Mouse (Mus musculus) E14TG2a.4 (cell line): ENCODE data around the gene 2810408A11Rik.

ENCODE experiments used
- CTCF ChIP-seq: conservative IDR thresholded peaks from 2 replicates; pipeline ENCODE4 v1.5.1; 2014; ENCODE audit warnings: low read length
- POU5F1 ChIP-seq: IDR thresholded peaks from 2 replicates; pipeline ENCODE4 v1.6.1; 2014; ENCODE audit warnings: low read length, borderline replicate concordance

DNA sequence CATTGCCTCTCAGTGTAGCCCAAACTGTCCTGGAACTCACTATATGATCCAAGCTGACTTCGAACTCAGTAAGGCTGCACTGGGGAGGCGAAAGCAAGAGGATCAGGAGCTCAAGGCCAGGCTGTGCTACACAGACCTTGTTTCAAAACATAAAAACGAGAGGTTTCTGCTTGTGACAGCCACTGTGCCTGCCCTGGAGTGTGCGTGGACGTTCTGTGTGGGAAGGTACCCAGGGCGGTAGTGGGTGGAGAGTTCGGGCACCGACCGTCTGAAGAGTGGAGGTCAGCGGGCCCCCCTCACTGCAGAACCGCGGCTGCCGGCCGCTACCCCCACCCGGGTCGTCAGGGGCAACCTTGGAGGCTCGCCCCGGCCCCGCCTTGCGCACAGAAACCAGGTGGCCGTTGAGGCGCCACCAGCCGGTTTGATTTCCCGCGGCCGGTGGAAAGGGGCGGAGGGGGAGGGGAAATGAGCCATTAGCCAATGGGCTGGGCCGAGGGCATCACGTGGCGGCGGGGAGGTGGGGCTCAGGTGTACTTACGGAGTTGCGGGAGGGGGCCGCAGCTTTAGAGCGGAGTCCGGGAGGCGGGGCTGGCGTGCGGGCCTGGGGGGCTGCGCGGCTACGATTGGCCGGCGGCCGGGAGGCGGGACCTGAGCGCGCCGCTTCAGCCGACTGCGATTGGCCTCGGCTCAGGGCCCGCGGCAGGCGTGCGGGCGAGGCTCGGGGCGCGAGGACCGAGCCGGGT is 34.5 kb upstream of the 2810408A11Rik start, which contains the start of gene Ybx2:
- no peak for TF ChIP-seq CTCF
- TF ChIP-seq POU5F1: no peak
